Mouse (Mus musculus) G1E (cell line): ENCODE data around the gene Fgfr2. TPM values are rescaled to one million over a fixed set of nuclear protein-coding genes. Genes with fewer than 3 reads are reported as not detected.

Source experiments
- ATAC-seq: 2 replicates; pipeline ENCODE4 v1.8.0; 2016; ENCODE audit warnings: mild to moderate bottlenecking; ENCODE audit not compliant: insufficient number of reproducible peaks, poor library complexity, low FRiP score, severe bottlenecking; ENCODE audit errors: extremely low read depth
- DNase-seq: peaks from one replicate; pipeline ENCODE4 v3.0.0; 2012; ENCODE audit warnings: low spot score
- H3K27me3 ChIP-seq: 2 replicates; pipeline ENCODE4 v1.6.1; 2012; ENCODE audit warnings: mild to moderate bottlenecking, low read length, inconsistent platforms; ENCODE audit not compliant: insufficient read depth
- H3K36me3 ChIP-seq: replicated peaks from 2 replicates; pipeline ENCODE3; 2012; ENCODE audit warnings: mild to moderate bottlenecking, inconsistent platforms
- H3K4me1 ChIP-seq: 2 replicates; pipeline ENCODE4 v1.6.1; 2012; ENCODE audit warnings: low read depth, low read length, inconsistent platforms, mixed read lengths; ENCODE audit not compliant: insufficient read depth
- H3K4me3 ChIP-seq: 2 replicates; pipeline ENCODE4 v1.5.1; 2012; ENCODE audit warnings: low read depth, mild to moderate bottlenecking, inconsistent platforms, low read length, moderate library complexity, mixed read lengths
- H3K9me3 ChIP-seq: replicated peaks from 2 replicates; pipeline ENCODE4 v1.6.1; 2012; ENCODE audit warnings: inconsistent platforms
- CTCF ChIP-seq: IDR thresholded peaks from 2 replicates; pipeline ENCODE4 v1.5.1; 2012; ENCODE audit warnings: low read depth, low read length, inconsistent platforms, mixed read lengths
- GATA1 ChIP-seq: IDR thresholded peaks from 2 replicates; pipeline ENCODE4 v1.6.1; 2012; ENCODE audit warnings: borderline replicate concordance, low read length, inconsistent platforms, mixed read lengths
- GATA2 ChIP-seq: IDR thresholded peaks from 2 replicates; pipeline ENCODE4 v1.6.1; 2012; ENCODE audit warnings: low read depth, low read length, inconsistent platforms, borderline replicate concordance
- POLR2AphosphoS5 ChIP-seq: IDR thresholded peaks from 2 replicates; pipeline ENCODE4 v1.6.1; 2012; ENCODE audit warnings: low read depth, low read length, inconsistent platforms; ENCODE audit not compliant: insufficient replicate concordance
- TAL1 ChIP-seq: conservative IDR thresholded peaks from 2 replicates; pipeline ENCODE4 v1.6.1; 2012; ENCODE audit warnings: low read depth, low read length, inconsistent platforms, mixed read lengths
- polyA plus RNA-seq: library from polyadenylated mRNA; stranded (reverse); fragments of >175 nt; gene quantifications from 2 replicates; pipeline ENCODE4 v1.2.3, GENCODE M21; 2012
- total RNA-seq, 2 experiments: library from RNA; stranded (forward) in 1 of 2; stranded (reverse) in 1 of 2; fragments of 200-1000 nt in 1 of 2; fragments of >200 nt in 1 of 2; fragmentation: Nextera tagmentation in 1 of 2; gene quantifications; 2 replicates each; pipeline ENCODE4 v1.2.3; 2014 to 2017

The Fgfr2 gene
- total and polyA plus RNA-seq, 3 experiments = 0.22 TPM; not detected in 2

GRCm38 (mm10) chr7:130854684-130855292, 2268.4 kb downstream of the Fgfr2 start:
- ATAC-seq (no peak), DNase-seq (no peak)
- Histone ChIP-seq H3K27me3 (no peaks in the 10 kb centered on the region), H3K4me3 (no peak overlapping the region), H3K9me3 (peaks cover 65% of the 10 kb centered on the region), H3K4me1 (no peaks in the 10 kb centered on the region), H3K36me3 (no peaks in the 10 kb centered on the region)
- TF ChIP-seq TAL1 (no peak), POLR2AphosphoS5 (no peak), CTCF (no peak), GATA2 (no peak), GATA1 (no peak)

GRCm38 (mm10) chr7:130847164-130847718, 2275.9 kb downstream of the Fgfr2 start:
- DNase-seq (no peak), ATAC-seq (no peak)
- no peaks in the 10 kb centered on the region for H3K27me3 ChIP-seq
- peaks cover 60% of the 10 kb centered on the region for H3K9me3 ChIP-seq
- no peaks in the 10 kb centered on the region for H3K36me3 ChIP-seq
- TF ChIP-seq CTCF (no peak), POLR2AphosphoS5 (no peak), GATA1 (no peak), GATA2 (no peak), TAL1 (no peak)
- H3K4me3 ChIP-seq = no peak overlapping the region
- H3K4me1 ChIP-seq = no peaks in the 10 kb centered on the region

GRCm38 (mm10) chr7:130839380-130840100, 2283.6 kb downstream of the Fgfr2 start:
- Histone ChIP-seq H3K36me3 (no peaks in the 10 kb centered on the region), H3K9me3 (peaks cover 77% of the 10 kb centered on the region), H3K4me3 (no peak overlapping the region), H3K27me3 (0 out of 2 replicates have a peak, but pooled peaks cover 2% of the 10 kb centered on the region), H3K4me1 (no peaks in the 10 kb centered on the region)
- no peak for DNase-seq
- TF ChIP-seq CTCF (no peak), POLR2AphosphoS5 (no peak), GATA1 (no peak), TAL1 (no peak), GATA2 (no peak)
- no peak for ATAC-seq

- no peaks in the 10 kb centered on the region for H3K36me3 ChIP-seq
- H3K4me3 ChIP-seq = no peak overlapping the region
- no peaks in the 10 kb centered on the region for H3K4me1 ChIP-seq
- H3K9me3 ChIP-seq = peaks cover 75% of the 10 kb centered on the region
- no peak for ATAC-seq
- TF ChIP-seq GATA2 = no peak
- no peak for TF ChIP-seq TAL1
- no peak for TF ChIP-seq POLR2AphosphoS5
- no peak for TF ChIP-seq GATA1
- TF ChIP-seq CTCF = no peak
- H3K27me3 ChIP-seq = 0 out of 2 replicates have a peak, but pooled peaks cover 2% of the 10 kb centered on the region
- no peak for DNase-seq
Measured at GRCm38 (mm10) chr7:130838658-130839025, 2284.5 kb downstream of the Fgfr2 start.

GRCm38 (mm10) chr7:130837941-130838657, 2285.1 kb downstream of the Fgfr2 start:
- Histone ChIP-seq H3K4me1 (no peaks in the 10 kb centered on the region), H3K27me3 (0 out of 2 replicates have a peak, but pooled peaks cover 2% of the 10 kb centered on the region), H3K36me3 (no peaks in the 10 kb centered on the region), H3K9me3 (peaks cover 78% of the 10 kb centered on the region), H3K4me3 (no peak overlapping the region)
- DNase-seq (no peak), ATAC-seq (no peak)
- TF ChIP-seq TAL1 (no peak), CTCF (no peak), GATA1 (no peak), GATA2 (no peak), POLR2AphosphoS5 (no peak)

- no peaks in the 10 kb centered on the region for H3K4me1 ChIP-seq
- no peak for TF ChIP-seq TAL1
- H3K36me3 ChIP-seq = no peaks in the 10 kb centered on the region
- DNase-seq = no peak
- 0 out of 2 replicates have a peak, but pooled peaks cover 2% of the 10 kb centered on the region for H3K27me3 ChIP-seq
- no peak for ATAC-seq
- H3K4me3 ChIP-seq = no peak overlapping the region
- peaks cover 83% of the 10 kb centered on the region for H3K9me3 ChIP-seq
Measured at GRCm38 (mm10) chr7:130836066-130836465, 2287.1 kb downstream of the Fgfr2 start.
